Mouse (Mus musculus): ENCODE measurements around the gene Olfr1291-ps1. TPM values are rescaled to one million over a fixed set of nuclear protein-coding genes. Genes with fewer than 3 reads are reported as not detected.

Gene Olfr1291-ps1
- not detected in 2 replicates for polyA plus RNA-seq (2015; fragmentation: Nextera tagmentation; extraction: Ambion mirVana)

- 95% methylated on average over 3 of the region's 3 CpGs for WGBS
- no peak within 1 kb of the TSS for H3K4me3 ChIP-seq (ENCODE audit: low read depth, low read length)
- H3K9me3 ChIP-seq (replicated peaks; ENCODE audit: control insufficient read depth, low read length, poor library complexity, severe bottlenecking), result no peaks in the 10 kb centered on the region
- H3K27me3 ChIP-seq (ENCODE audit: control insufficient read depth, insufficient read depth, low read depth, low read length), result no peaks in the 10 kb centered on the region
- H3K27ac ChIP-seq (ENCODE audit: low read length), result no peak within 1 kb of the TSS
- no peak for ATAC-seq
- H3K9ac ChIP-seq (ENCODE audit: low read depth, low read length), result no peak within 1 kb of the TSS
- H3K36me3 ChIP-seq (ENCODE audit: control insufficient read depth, insufficient read depth, low read length), result no peaks in the 10 kb centered on the region
- H3K4me1 ChIP-seq (ENCODE audit: control insufficient read depth, insufficient read depth, low read length), result no peaks in the 10 kb centered on the region
- H3K4me2 ChIP-seq (ENCODE audit: low read length), result no peak within 1 kb of the TSS
These were observed at the start of gene Olfr1291-ps1 for GRCm38 (mm10) chr2:111496880-111497279. Gene Olfr1291-ps1, plus strand, starts transcription at chr2:111497180.

GRCm38 (mm10) chr2:111448842-111449241, 48.1 kb upstream of the Olfr1291-ps1 start, which contains the start of gene Olfr1287:
Gene Olfr1287, plus strand, starts transcription at chr2:111449142.
- Histone ChIP-seq H3K9me3 (replicated peaks; ENCODE audit: control insufficient read depth, low read length, poor library complexity, severe bottlenecking) (no peaks in the 10 kb centered on the region), H3K27ac (ENCODE audit: low read length) (no peak within 1 kb of the TSS), H3K4me1 (ENCODE audit: control insufficient read depth, insufficient read depth, low read length) (no peaks in the 10 kb centered on the region), H3K9ac (ENCODE audit: low read depth, low read length) (no peak within 1 kb of the TSS), H3K27me3 (ENCODE audit: control insufficient read depth, insufficient read depth, low read depth, low read length) (no peaks in the 10 kb centered on the region), H3K4me3 (ENCODE audit: low read depth, low read length) (no peak within 1 kb of the TSS), H3K36me3 (ENCODE audit: control insufficient read depth, insufficient read depth, low read length) (no peaks in the 10 kb centered on the region), H3K4me2 (ENCODE audit: low read length) (no peak within 1 kb of the TSS)
- no peak for ATAC-seq
- WGBS, result 73% methylated on average over 1 of the region's 1 CpGs

GRCm38 (mm10) chr2:111473801-111474200, 23.2 kb upstream of the Olfr1291-ps1 start, which contains the start of gene Olfr1288:
Gene Olfr1288, plus strand, starts transcription at chr2:111474101.
- Histone ChIP-seq H3K4me2 (ENCODE audit: low read length) (no peak within 1 kb of the TSS), H3K9me3 (replicated peaks; ENCODE audit: control insufficient read depth, low read length, poor library complexity, severe bottlenecking) (no peaks in the 10 kb centered on the region), H3K27me3 (ENCODE audit: control insufficient read depth, insufficient read depth, low read depth, low read length) (no peaks in the 10 kb centered on the region), H3K9ac (ENCODE audit: low read depth, low read length) (no peak within 1 kb of the TSS), H3K4me1 (ENCODE audit: control insufficient read depth, insufficient read depth, low read length) (no peaks in the 10 kb centered on the region), H3K4me3 (ENCODE audit: low read depth, low read length) (no peak within 1 kb of the TSS), H3K27ac (ENCODE audit: low read length) (no peak within 1 kb of the TSS), H3K36me3 (ENCODE audit: control insufficient read depth, insufficient read depth, low read length) (no peaks in the 10 kb centered on the region)
- 95% methylated on average over 1 of the region's 1 CpGs for WGBS
- no peak for ATAC-seq

GRCm38 (mm10) chr2:111480519-111480918, 16.5 kb upstream of the Olfr1291-ps1 start, which contains the start of gene Olfr1289:
Gene Olfr1289, plus strand, starts transcription at chr2:111480819.
- H3K36me3 ChIP-seq (ENCODE audit: control insufficient read depth, insufficient read depth, low read length), result no peaks in the 10 kb centered on the region
- no peaks in the 10 kb centered on the region for H3K27me3 ChIP-seq (ENCODE audit: control insufficient read depth, insufficient read depth, low read depth, low read length)
- H3K4me1 ChIP-seq (ENCODE audit: control insufficient read depth, insufficient read depth, low read length), result no peaks in the 10 kb centered on the region
- WGBS, result 60% methylated on average over 1 of the region's 1 CpGs
- H3K9ac ChIP-seq (ENCODE audit: low read depth, low read length), result no peak within 1 kb of the TSS
- H3K4me2 ChIP-seq (ENCODE audit: low read length), result no peak within 1 kb of the TSS
- no peak for ATAC-seq
- H3K4me3 ChIP-seq (ENCODE audit: low read depth, low read length), result no peak within 1 kb of the TSS
- H3K27ac ChIP-seq (ENCODE audit: low read length), result no peak within 1 kb of the TSS
- no peaks in the 10 kb centered on the region for H3K9me3 ChIP-seq (replicated peaks; ENCODE audit: control insufficient read depth, low read length, poor library complexity, severe bottlenecking)

GRCm38 (mm10) chr2:111493729-111494128, 3.3 kb upstream of the Olfr1291-ps1 start, which contains the start of gene Olfr1290:
Gene Olfr1290, minus strand, starts transcription at chr2:111493829.
- H3K4me1 ChIP-seq (ENCODE audit: control insufficient read depth, insufficient read depth, low read length), result no peaks in the 10 kb centered on the region
- no peaks in the 10 kb centered on the region for H3K9me3 ChIP-seq (replicated peaks; ENCODE audit: control insufficient read depth, low read length, poor library complexity, severe bottlenecking)
- WGBS, result 82% methylated on average over 5 of the region's 5 CpGs
- no peak within 1 kb of the TSS for H3K9ac ChIP-seq (ENCODE audit: low read depth, low read length)
- no peak for ATAC-seq
- H3K36me3 ChIP-seq (ENCODE audit: control insufficient read depth, insufficient read depth, low read length), result no peaks in the 10 kb centered on the region
- no peak within 1 kb of the TSS for H3K27ac ChIP-seq (ENCODE audit: low read length)
- H3K4me2 ChIP-seq (ENCODE audit: low read length), result no peak within 1 kb of the TSS
- H3K4me3 ChIP-seq (ENCODE audit: low read depth, low read length), result no peak within 1 kb of the TSS
- no peaks in the 10 kb centered on the region for H3K27me3 ChIP-seq (ENCODE audit: control insufficient read depth, insufficient read depth, low read depth, low read length)

GRCm38 (mm10) chr2:111517451-111517850, 20.5 kb downstream of the Olfr1291-ps1 start:
- Histone ChIP-seq H3K4me2 (ENCODE audit: low read length) (no peak overlapping the region), H3K27me3 (ENCODE audit: control insufficient read depth, insufficient read depth, low read depth, low read length) (no peaks in the 10 kb centered on the region), H3K27ac (ENCODE audit: low read length) (no peak overlapping the region), H3K36me3 (ENCODE audit: control insufficient read depth, insufficient read depth, low read length) (no peaks in the 10 kb centered on the region), H3K4me3 (ENCODE audit: low read depth, low read length) (no peak overlapping the region), H3K9me3 (replicated peaks; ENCODE audit: control insufficient read depth, low read length, poor library complexity, severe bottlenecking) (no peaks in the 10 kb centered on the region), H3K9ac (ENCODE audit: low read depth, low read length) (no peak overlapping the region), H3K4me1 (ENCODE audit: control insufficient read depth, insufficient read depth, low read length) (no peaks in the 10 kb centered on the region)
- no peak for ATAC-seq
- WGBS, result 91% methylated on average over 10 of the region's 10 CpGs

GRCm38 (mm10) chr2:111524903-111525302, 27.9 kb downstream of the Olfr1291-ps1 start, which contains the start of gene Olfr1293-ps:
Gene Olfr1293-ps, plus strand, starts transcription at chr2:111525203.
- no peaks in the 10 kb centered on the region for H3K4me1 ChIP-seq (ENCODE audit: control insufficient read depth, insufficient read depth, low read length)
- ATAC-seq, result no peak
- no peak within 1 kb of the TSS for H3K9ac ChIP-seq (ENCODE audit: low read depth, low read length)
- no peaks in the 10 kb centered on the region for H3K36me3 ChIP-seq (ENCODE audit: control insufficient read depth, insufficient read depth, low read length)
- H3K27me3 ChIP-seq (ENCODE audit: control insufficient read depth, insufficient read depth, low read depth, low read length), result no peaks in the 10 kb centered on the region
- H3K9me3 ChIP-seq (replicated peaks; ENCODE audit: control insufficient read depth, low read length, poor library complexity, severe bottlenecking), result no peaks in the 10 kb centered on the region
- no peak within 1 kb of the TSS for H3K27ac ChIP-seq (ENCODE audit: low read length)
- H3K4me2 ChIP-seq (ENCODE audit: low read length), result no peak within 1 kb of the TSS
- WGBS, result 95% methylated on average over 1 of the region's 1 CpGs
- no peak within 1 kb of the TSS for H3K4me3 ChIP-seq (ENCODE audit: low read depth, low read length)

GRCm38 (mm10) chr2:111540191-111540590, 43.2 kb downstream of the Olfr1291-ps1 start, which contains the start of gene Olfr1294:
Gene Olfr1294, minus strand, starts transcription at chr2:111540291.
- H3K36me3 ChIP-seq (ENCODE audit: control insufficient read depth, insufficient read depth, low read length), result no peaks in the 10 kb centered on the region
- no peaks in the 10 kb centered on the region for H3K27me3 ChIP-seq (ENCODE audit: control insufficient read depth, insufficient read depth, low read depth, low read length)
- ATAC-seq, result no peak
- WGBS, result 57% methylated on average over 1 of the region's 1 CpGs
- no peak within 1 kb of the TSS for H3K4me3 ChIP-seq (ENCODE audit: low read depth, low read length)
- no peaks in the 10 kb centered on the region for H3K9me3 ChIP-seq (replicated peaks; ENCODE audit: control insufficient read depth, low read length, poor library complexity, severe bottlenecking)
- no peak within 1 kb of the TSS for H3K27ac ChIP-seq (ENCODE audit: low read length)
- H3K9ac ChIP-seq (ENCODE audit: low read depth, low read length), result no peak within 1 kb of the TSS
- H3K4me2 ChIP-seq (ENCODE audit: low read length), result no peak within 1 kb of the TSS
- H3K4me1 ChIP-seq (ENCODE audit: control insufficient read depth, insufficient read depth, low read length), result no peaks in the 10 kb centered on the region
